Mouse (Mus musculus): ENCODE measurements around the gene Zfp322a. TPM values are rescaled to one million over a fixed set of nuclear protein-coding genes. Genes with fewer than 3 reads are reported as not detected.
"Not testable (repeated sequence)": the region's sequence is repeated elsewhere in the genome, so short reads cannot be mapped to it uniquely, and the experiment has no call there.

Zfp322a gene
- polyA plus RNA-seq, 1 experiment from 2014 or later, result 27.1 TPM

GRCm38 (mm10) chr13:23402626-23403025 is 33.6 kb upstream of the Zfp322a start:
- no peak overlapping the region for H3K4me2 ChIP-seq (replicated peaks; ENCODE audit: low read depth, low read length)
- H3K27me3 ChIP-seq (replicated peaks; ENCODE audit: insufficient read depth, low read length), result no peaks in the 10 kb centered on the region
- no peak overlapping the region for H3K9ac ChIP-seq (replicated peaks; ENCODE audit: low read depth)
- no peaks in the 10 kb centered on the region for H3K36me3 ChIP-seq (ENCODE audit: insufficient read depth, low read length)
- ATAC-seq (no peak), DNase-seq (ENCODE audit: low spot score) (no peak)
- 17% methylated on average over 2 of the region's 2 CpGs for WGBS
- no peak overlapping the region for H3K4me3 ChIP-seq (ENCODE audit: low read depth, low read length)
- TF ChIP-seq CTCF (IDR thresholded peaks at IDR 0.05) (no peak), EP300 (IDR thresholded peaks at IDR 0.05) (no peak)
- peaks cover 5% of the 10 kb centered on the region for H3K4me1 ChIP-seq (ENCODE audit: insufficient read depth, low read depth, low read length)
- H3K9me3 ChIP-seq (ENCODE audit: low read length), result no peaks in the 10 kb centered on the region
- no peak overlapping the region for H3K27ac ChIP-seq (ENCODE audit: low read length)

GRCm38 (mm10) chr13:23401683-23402527 is 32.9 kb upstream of the Zfp322a start:
- H3K9ac ChIP-seq (replicated peaks; ENCODE audit: low read depth), result no peak overlapping the region
- ATAC-seq, result peak; percentile 75
- 0 out of 2 replicates have a peak, but pooled peaks have one; percentile 19 for TF ChIP-seq EP300 (IDR thresholded peaks at IDR 0.05)
- peak; percentile 89 for TF ChIP-seq CTCF (IDR thresholded peaks at IDR 0.05)

GRCm38 (mm10) chr13:23400771-23401682 is 32.0 kb upstream of the Zfp322a start:
- no peak for TF ChIP-seq EP300 (IDR thresholded peaks at IDR 0.05)
- TF ChIP-seq CTCF (IDR thresholded peaks at IDR 0.05), result no peak

More at GRCm38 (mm10) chr13:23401683-23402527, 32.9 kb upstream of the Zfp322a start:
- H3K27me3 ChIP-seq (replicated peaks; ENCODE audit: insufficient read depth, low read length), result no peaks in the 10 kb centered on the region
- H3K4me1 ChIP-seq (ENCODE audit: insufficient read depth, low read depth, low read length), result peaks cover 5% of the 10 kb centered on the region
- peak; percentile 78 for DNase-seq (ENCODE audit: low spot score)
- no peaks in the 10 kb centered on the region for H3K9me3 ChIP-seq (ENCODE audit: low read length)
- WGBS, result 4% methylated on average over 19 of the region's 19 CpGs
- H3K4me3 ChIP-seq (ENCODE audit: low read depth, low read length), result peak overlapping the region; percentile 8; the same call in 1 of the 2 replicates
- no peak overlapping the region for H3K27ac ChIP-seq (ENCODE audit: low read length)
- H3K36me3 ChIP-seq (ENCODE audit: insufficient read depth, low read length), result no peaks in the 10 kb centered on the region
- H3K4me2 ChIP-seq (replicated peaks; ENCODE audit: low read depth, low read length), result peak overlapping the region; percentile 54

GRCm38 (mm10) chr13:23396913-23397312 is 27.9 kb upstream of the Zfp322a start:
- not testable (repeated sequence) for H3K4me3 ChIP-seq (ENCODE audit: low read depth, low read length)

More at GRCm38 (mm10) chr13:23400771-23401682, 32.0 kb upstream of the Zfp322a start:
- WGBS, result 12% methylated on average over 24 of the region's 24 CpGs
- DNase-seq (ENCODE audit: low spot score) (no peak), ATAC-seq (no peak)
- Histone ChIP-seq H3K9ac (replicated peaks; ENCODE audit: low read depth) (no peak overlapping the region), H3K4me3 (ENCODE audit: low read depth, low read length) (peak overlapping the region; percentile 8; the same call in 1 of the 2 replicates), H3K27ac (ENCODE audit: low read length) (no peak overlapping the region), H3K4me1 (ENCODE audit: insufficient read depth, low read depth, low read length) (peaks cover 5% of the 10 kb centered on the region), H3K36me3 (ENCODE audit: insufficient read depth, low read length) (no peaks in the 10 kb centered on the region), H3K27me3 (replicated peaks; ENCODE audit: insufficient read depth, low read length) (no peaks in the 10 kb centered on the region), H3K9me3 (ENCODE audit: low read length) (no peaks in the 10 kb centered on the region), H3K4me2 (replicated peaks; ENCODE audit: low read depth, low read length) (peak overlapping the region; percentile 54; the same call in 1 of the 2 replicates)

GRCm38 (mm10) chr13:23396246-23396703 is 27.3 kb upstream of the Zfp322a start:
- Histone ChIP-seq H3K27ac (ENCODE audit: low read length) (no peak overlapping the region), H3K4me1 (ENCODE audit: insufficient read depth, low read depth, low read length) (peaks cover 5% of the 10 kb centered on the region; the same call in 1 of the 2 replicates), H3K4me2 (replicated peaks; ENCODE audit: low read depth, low read length) (peak overlapping the region; percentile 63), H3K4me3 (ENCODE audit: low read depth, low read length) (peak overlapping the region; percentile 38), H3K9ac (replicated peaks; ENCODE audit: low read depth) (no peak overlapping the region), H3K27me3 (replicated peaks; ENCODE audit: insufficient read depth, low read length) (peaks cover 13% of the 10 kb centered on the region), H3K9me3 (ENCODE audit: low read length) (no peaks in the 10 kb centered on the region), H3K36me3 (ENCODE audit: insufficient read depth, low read length) (no peaks in the 10 kb centered on the region)
- under 1% methylated on average over 31 of the region's 31 CpGs for WGBS
- ATAC-seq (no peak), DNase-seq (ENCODE audit: low spot score) (no peak)
- no peak for TF ChIP-seq EP300 (IDR thresholded peaks at IDR 0.05)
- TF ChIP-seq CTCF (IDR thresholded peaks at IDR 0.05), result no peak

More at GRCm38 (mm10) chr13:23396913-23397312, 27.9 kb upstream of the Zfp322a start:
- ATAC-seq; DNase-seq (ENCODE audit: low spot score); H3K4me2 ChIP-seq (replicated peaks; ENCODE audit: low read depth, low read length); H3K4me1 ChIP-seq (ENCODE audit: insufficient read depth, low read depth, low read length); H3K27ac ChIP-seq (ENCODE audit: low read length); H3K9me3 ChIP-seq (ENCODE audit: low read length); H3K36me3 ChIP-seq (ENCODE audit: insufficient read depth, low read length); H3K9ac ChIP-seq (replicated peaks; ENCODE audit: low read depth): not testable (repeated sequence)
- WGBS, result 21% methylated on average over 14 of the region's 14 CpGs
- H3K27me3 ChIP-seq (replicated peaks; ENCODE audit: insufficient read depth, low read length), result peaks cover 13% of the 10 kb centered on the region

Measured in lung, postnatal 0 days (tissue).